Mouse (Mus musculus): ENCODE data around the gene Majin.
A peak's percentile ranks its signal among the peaks of the same experiment; 100 is the strongest.

The Majin gene

DNA sequence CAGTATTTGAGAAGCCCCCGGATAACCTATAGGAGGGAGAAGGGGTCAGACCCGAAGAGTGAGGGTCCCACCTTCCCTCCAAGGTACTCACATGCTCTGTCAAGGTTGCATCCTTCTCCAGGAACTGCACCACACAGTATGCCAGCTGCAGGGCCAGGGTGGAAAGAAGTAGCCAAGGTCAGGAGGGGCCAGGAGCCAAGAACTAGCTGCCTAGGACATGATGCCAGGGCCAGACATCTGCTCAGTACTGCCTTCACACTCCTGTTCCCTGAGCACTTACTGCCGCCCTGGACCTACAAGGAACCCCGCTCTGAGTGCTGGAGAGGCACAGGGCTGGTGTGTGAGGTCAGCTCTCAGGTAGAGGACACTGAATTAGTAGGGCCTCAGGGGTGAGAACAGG lies 46.2 kb downstream of the Majin start:
- no peak for DNase-seq

DNA sequence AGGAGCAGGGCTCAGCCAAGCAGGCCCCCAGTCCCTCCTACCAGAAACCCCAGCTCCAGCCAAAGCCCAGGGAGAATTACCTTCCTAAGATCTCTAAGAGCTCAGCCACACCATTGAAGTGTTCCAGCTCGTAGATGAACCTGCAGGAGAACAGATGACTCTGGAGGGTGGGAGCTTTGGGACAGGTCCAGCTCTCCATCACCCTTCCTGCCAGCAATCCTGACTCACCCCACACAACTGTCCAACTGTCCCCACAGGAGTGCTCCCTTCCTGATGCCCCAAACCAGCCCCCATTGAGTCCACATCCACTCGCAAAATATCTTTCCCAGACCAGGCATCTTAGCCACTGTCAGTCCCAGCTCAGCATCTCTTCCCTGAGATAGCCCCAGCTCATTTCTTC lies 46.8 kb downstream of the Majin start:
- no peak for DNase-seq

DNA sequence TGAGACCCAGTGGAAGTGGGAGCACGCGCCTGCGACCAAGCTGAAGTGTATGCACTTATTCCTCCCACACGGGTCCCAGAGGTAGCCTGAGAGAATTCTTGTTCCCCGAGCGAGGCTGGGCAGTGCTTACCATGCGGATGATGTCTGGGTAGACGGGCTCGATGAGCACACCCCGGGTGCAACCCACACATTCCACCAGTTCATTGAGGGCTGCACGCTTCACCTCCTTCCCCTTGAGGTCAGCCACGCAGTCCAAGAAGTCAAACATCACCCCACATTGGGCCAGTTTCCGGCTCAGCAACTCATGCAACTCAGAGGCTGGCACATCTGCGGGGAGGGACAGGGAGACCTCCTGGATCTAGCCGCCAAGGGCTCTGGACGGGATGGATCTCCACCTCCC lies 49.5 kb downstream of the Majin start:
- peak; percentile 43 for DNase-seq

DNA sequence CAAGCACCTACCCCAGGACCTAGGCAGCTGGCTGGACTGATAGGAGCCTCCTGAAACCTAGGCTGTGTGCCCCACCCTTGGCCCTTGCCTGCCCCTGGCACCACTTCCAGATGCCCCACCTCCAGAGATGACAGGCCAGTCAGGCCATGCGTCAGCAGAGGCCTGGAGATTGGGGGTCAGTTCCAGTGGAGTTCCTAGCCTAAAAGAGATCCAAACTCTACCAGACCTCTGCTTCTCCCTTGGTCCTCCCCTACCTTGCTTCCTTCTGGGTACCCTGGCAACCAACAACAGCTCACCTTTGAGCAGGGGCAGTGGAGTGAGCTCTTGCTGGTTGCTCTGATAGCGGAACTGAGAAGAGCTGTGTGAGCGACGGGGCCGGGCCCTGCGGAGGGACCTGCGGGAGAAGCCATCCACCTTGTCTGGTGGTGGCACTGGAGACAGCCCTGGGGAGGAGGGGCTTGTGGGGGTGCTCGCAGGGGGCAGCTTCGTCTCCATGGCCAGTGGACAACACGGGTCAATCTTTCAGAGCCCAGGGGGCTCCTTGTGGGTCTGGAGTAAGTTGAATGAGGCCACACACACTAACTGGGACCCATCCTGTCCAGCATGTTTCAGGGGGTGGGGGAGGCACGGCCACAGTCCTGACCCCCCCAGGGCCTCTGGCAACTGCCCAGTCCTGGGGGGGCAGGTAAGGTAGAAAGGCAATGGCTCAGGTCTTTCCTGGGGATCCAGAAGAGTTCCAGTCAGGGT lies 50.3 kb downstream of the Majin start:
- DNase-seq = no peak

DNA sequence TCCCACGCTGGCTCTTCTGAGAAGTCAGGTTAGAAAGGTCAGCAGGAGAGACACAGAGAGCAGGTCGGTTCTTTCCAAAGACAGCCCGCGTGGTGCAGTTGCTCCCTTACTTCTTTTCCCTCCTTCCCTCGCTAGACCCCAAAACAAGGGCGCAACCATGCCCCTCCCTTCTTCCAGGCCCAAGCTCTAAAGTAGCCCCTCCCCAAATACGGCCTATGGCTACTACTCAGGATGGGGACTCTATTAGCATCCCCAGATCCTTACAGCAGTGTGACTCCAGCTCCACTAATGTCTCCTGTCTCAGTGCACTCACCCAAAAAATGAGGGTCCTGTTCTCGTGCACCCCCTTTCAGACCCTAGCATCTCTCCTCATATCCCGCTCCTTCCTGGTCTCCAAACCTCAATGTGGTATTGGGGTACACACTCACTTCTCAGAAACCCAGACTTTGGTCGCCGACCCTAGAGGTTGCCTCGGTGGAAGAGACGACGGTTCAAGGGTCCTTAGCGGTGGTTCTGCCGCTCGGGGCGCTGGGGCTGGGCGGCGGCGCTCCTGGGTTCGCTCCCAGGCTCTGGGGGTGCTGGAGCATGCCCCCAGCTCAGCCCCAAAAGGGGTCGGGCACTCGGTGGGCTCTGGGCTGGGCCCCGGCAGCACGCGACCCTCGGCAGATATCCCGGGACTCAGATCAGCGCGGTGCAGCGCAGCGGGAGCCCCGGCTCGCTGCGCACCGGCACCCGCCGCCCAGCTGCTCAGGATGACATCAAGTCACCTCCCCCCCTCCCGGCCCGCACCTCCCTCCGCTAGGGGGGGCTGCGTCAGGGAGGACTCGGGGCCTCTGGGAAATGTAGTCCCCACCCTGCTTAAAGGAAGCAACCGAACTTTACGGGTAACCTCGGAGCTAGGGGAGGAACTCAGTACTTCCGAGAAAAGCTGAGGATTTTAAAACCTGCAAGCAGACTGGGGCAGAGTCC lies 51.2 kb downstream of the Majin start, which contains the start of gene Ppp2r5b:
Gene Ppp2r5b (minus strand): TSS at position 789 of the 969 bp plus-strand sequence.
- DNase-seq = peak; percentile 97

DNA sequence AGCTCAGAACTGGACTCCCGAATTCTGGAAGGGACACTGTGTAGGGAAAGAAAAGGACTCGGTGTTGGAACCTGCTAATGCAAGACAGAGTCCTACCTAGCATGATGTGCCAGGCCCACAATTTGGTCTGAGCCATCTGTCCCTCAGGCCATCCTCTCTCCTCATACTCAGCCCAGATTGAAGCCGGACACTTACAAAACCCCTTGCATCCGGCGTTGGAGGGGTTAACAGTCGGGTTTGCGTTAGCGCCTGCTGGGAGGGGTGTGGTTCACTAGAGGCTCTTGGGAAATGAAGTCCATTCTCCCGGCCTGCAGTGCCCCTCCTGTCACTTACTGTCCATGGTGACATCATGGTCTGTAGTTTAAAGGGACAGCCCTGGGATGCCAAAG lies 51.9 kb downstream of the Majin start:
- peak; percentile 95 for DNase-seq

DNA sequence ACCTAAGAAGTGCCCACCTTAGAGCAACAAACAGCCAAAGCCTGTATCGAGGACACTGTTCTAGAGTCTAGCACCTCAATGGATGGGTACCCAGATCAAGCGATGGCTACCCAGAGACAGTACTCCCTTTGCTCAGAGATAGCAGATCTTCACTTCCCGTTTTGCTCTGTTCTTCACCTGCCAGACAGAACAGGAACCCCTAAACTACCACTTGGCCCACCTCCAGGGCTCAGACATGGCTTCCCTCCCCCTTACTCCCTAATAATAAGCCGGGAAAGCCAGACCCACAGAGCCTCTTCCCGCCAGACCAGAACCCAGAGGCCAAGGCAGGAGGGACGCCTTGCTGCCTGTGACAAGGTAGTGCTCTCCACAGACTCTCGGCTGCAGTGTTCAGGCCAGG lies 52.7 kb downstream of the Majin start:
- no peak for DNase-seq

DNA sequence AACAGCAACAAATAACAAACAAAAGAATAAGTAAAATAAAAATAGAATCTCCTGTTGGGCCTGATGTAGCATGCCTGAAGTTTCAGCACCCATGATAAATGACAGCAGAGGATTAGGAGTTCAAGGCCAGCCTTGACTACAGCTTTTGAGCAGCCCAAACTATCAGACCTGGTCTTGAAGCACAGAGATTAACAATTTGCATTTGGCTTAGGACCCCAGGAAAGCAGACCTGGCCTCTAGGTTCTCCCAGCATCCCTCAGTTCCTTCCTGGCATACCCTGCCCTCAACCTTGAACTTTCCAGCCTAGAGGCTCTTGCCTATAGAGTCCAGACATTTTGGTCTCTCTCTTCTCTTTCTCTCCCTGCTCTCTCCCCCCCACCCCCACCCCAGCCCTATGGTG lies 54.6 kb downstream of the Majin start:
- DNase-seq = no peak

DNA sequence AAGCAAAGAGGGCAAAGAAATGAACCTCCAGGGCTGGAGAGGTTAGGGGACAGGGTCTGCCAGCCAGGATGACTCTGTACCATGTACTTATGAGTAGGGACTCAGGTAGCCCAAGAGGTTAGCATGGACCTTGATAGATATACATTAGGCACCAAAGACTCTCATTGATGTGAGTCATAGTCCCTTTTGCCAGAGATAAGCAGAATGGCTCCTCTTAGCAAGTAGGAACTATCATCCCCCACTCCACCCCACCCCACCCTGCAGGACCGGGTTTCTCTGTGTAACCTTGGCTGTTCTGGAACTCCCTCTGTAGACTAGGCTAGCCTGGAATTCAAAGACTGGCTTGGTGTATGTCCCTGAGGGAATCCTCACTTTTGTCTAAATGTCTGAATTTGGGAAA lies 55.9 kb downstream of the Majin start:
- DNase-seq = no peak

DNA sequence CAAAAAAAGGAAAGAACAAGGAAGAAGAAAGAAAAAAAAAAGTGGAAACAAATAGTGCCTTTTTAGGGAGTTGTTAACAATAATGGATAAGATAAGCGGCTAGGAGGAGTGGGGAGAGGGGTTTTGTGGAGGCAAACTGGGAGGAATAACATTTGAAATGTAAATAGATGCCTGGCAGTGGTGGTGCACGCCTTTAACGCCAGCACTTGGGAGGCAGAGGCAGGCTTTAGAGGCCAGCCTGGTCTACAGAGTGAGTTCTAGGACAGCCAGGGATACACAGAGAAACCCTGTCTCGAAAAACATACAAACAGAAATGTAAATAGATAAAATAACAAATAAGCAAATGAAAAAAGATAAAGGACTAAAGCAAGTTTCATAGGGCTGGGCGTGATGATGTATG lies 56.5 kb downstream of the Majin start:
- no peak for DNase-seq

DNA sequence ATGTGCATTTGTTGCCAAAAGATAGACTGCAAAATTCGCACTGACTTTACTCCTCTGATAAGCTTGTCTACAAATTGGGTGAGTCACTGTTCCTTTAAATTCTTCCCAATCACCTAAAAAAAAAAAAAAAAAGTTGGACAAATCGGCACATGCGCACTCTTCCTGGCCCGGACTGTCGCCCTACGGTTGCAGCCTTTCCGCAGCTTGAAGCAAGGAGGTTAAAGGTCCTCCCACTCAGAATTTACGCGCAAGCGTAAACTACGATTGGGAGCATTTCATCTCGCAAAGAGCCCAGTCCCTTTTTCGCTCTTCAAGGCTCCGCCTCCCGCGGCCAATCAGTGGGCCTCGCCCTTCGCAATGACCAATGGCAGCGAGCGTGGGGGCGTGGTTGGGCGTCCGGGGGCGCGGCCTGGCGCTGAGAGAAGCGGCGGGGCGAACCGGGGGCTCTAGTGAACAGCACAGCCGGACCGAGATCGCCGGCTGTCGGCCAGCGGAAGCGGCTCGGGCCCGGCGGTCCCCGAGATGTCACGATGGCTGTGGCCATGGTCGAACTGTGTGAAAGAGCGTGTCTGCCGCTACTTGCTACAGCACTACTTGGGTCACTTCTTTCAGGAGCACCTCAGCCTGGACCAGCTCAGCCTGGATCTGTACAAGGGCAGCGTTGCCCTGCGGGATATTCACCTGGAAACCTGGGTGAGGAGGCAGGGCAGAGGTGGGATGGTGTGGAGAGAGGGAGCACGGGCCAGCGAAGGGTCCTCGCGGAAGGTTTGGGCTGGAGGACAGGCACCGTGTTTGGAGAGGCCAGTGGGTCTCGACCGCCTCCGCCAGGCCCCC lies 57.3 kb downstream of the Majin start, which contains the start of gene Atg2a:
Gene Atg2a (plus strand): TSS at position 395 of the 834 bp plus-strand sequence.
- peak; percentile 99 for DNase-seq

DNA sequence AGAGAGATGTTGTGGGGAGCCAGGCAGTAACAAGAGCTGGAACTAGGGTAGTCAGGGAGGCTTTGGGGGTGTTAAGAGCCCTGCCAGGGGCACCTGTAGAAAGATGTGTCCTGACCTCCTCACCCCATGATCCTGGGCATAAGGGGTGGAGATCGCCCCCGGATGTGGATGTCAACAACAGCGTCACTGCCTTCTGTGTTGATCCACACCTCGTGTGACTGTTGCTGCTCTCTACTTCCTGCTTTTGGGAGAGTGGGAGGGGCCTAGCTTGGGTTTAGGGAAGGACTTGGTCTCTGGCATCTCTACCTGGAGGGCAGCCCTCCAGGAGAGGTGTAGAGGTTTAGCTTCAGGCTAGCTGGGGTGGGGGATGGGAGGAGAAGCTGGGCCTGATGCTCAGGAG lies 58.1 kb downstream of the Majin start:
- peak; percentile 67 for DNase-seq

DNA sequence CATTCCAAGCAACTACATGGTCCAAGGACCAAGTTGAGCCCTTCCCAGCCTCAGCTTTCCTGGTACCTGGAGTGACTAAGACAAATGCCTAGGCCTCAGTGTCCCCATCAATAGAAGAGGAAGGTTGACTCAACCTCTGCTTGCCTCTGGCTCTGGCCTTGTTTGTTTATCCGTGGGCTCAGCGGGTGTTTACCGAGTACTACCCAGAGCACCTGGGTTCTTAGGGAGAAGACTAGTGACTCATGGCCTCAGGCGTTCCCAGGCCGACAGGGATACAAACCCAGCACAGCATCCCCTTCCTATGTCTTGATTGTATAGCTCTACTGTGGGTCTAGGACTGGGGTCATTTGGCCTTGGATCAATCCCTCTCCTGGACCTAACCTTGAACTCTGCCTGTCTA lies 59.0 kb downstream of the Majin start:
- DNase-seq = no peak

DNA sequence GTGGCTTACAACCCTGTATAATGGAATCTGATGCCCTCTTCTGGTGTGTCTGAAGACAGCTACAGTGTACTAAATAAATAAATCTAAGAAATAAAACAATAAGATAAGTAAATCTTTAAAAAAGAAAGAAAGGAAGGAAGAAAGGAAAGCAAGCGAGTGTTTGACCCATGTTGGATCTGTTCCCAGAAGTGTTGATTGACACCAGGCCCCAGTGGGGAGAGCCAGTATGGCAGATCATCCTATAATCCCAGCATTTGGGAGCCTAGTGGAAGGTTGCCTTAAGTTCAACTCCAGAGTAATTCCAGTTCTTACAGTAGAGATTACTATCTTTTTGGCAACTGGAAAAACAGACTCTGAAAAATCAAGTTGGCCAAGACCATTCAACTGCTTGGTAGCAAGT lies 61.6 kb downstream of the Majin start:
- DNase-seq = no peak

DNA sequence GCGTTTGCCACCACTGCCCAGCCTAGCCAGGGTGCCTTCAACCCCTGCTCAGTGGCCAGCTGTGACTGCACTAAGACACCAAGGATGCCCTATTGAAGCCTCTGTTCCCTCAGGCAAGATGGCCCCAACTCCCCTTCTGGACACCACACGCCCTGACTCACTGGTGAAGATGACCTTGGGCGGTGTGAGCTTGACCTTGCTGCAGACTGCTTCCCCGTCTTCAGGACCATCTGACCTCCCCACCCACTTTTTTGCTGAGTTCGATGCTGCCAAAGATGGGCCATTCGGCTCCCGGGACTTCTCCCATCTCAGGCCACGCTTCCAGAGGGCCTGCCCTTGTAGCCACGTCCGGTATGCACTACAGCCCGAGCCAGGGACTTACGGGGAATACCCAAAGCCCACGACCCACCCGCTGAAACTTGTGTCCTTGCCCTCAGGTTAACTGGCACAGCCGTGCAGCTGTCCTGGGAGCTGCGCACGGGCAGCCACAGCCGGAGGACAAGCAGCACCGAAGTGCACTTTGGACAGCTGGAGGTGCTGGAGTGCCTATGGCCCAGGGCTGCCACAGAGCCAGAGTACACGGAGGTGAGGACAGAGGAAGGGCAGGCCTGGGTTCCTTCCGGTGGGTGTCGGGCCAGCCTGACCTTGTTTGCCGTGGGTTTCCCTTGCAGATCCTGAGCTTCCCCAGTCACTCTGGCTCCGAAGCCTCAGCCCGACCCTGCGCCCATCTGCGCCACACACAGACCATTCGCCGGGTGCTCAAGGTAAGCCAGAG lies 63.5 kb downstream of the Majin start:
- DNase-seq = no peak

DNA sequence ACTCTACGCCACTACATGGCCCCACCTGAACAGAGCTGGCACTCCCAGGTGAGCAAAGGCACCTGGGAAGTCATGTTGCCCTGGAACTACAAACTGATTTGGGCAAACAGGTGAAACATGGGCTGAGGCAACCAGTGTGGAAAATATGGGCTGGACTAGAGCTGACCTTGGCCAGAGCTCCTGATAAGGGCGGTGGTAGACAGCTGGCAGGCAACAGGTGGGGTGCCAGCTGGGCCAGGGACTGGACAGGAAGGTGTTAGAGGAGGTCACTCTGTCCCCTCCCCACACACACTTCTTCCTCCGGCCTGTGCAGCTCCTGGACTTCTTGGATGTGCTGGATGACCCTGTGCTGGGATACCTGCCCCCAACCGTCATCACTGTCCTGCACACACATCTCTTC lies 68.8 kb downstream of the Majin start:
- DNase-seq = no peak

DNA sequence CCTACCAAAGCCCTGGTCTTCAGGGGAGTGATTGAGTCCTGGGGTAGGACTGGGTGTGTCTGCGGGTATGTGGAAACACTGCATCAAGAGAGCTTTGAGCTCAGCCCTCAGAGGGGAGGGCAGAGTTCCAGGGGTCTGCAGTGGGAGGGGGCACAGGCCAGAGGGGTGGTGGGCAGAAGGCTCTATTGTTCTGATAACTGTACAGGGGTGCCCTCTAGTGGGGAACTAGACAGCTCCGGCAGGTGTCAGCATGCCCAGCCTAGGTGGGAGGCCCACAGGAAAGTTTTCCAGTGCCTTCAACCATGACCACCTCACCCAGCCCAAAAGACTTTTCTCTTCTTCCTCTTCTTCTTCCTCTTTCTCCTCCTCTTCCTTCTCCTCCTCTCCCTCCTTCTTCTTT lies 76.2 kb downstream of the Majin start:
- peak; percentile 59 for DNase-seq

DNA sequence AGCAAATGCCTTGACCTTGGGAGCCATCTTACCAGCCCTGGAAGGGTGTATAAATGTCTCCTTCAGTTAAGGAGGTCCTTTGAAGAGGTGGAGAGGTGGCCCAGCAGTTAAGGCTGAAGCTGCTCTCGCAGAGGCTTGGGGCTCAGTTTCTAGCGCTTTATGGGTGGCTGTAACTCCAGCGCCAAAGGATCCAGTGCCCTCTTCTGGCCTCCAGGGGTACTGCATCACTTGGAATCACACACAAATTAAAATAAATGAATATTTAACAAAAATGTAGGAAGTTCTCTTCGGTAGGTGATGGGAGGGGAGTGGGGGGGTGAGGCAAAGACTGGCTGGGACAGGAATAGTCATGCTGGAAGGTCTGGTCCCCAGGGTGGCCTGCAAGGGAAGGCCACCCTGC lies 76.8 kb downstream of the Majin start:
- DNase-seq = no peak

DNA sequence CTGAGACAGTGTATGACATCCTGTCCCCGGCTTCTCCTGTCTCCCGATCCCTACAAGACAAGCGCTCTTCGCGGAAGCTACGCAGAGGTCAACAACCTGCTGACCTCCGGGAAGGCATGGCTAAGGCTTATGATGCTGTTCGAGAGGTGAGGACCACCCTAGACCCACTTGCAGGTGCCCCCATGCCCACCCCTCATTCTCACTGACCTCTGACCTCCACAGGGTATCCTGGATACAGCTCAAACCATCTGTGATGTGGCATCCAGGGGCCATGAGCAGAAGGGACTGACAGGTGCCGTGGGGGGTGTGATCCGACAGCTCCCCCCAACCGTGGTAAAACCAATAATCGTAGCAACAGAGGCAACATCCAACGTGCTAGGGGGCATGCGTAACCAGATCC lies 77.2 kb downstream of the Majin start:
- no peak for DNase-seq

DNA sequence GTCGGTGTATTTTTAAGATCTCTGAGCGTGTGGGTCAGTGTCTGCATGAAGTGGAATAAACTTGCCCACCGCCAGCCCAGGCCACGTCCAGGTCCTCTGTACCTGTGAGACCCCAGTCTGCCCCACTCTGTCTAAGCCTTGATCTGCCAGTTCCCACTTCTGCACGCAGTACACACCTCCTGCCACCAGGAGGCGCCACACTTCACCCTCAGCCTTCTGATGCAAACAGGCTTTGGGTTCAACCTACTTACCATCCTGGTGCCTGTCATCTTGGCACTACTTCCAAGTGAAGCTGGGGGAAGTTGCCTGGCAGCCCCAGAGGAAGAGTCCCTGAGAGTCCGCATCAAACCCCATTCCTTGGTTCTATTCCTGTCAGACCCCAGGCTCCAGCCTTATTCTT lies 78.0 kb downstream of the Majin start:
- DNase-seq = peak; percentile 81

DNA sequence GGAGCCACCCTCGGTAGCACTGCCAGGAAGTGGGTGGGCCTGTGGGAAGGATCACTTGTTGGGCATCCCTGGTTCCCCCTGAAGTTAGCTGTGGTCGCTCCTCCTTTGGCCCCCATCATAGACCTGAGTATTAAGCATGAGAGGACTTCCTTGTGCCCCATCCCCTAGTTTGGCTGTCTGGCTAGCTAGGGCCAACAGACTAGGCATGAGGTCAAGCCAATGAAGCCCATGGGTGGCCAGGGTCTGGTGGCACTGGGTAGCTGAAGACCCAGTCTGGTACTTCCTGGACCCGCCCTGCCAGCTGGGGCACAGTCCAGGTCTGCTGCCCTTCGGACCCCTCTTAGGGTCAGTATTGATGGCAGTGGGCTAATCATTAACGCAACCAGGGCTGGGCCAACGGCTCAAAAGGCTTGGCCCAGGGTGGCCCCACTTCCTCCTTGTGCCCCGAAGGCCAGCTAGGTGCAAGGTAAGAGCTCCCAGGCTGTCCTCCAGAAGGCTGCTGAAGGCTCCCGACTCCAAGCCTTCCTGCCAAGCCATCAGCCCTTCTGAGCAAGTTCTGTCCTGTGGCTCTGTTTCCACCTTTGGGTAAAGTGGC lies 78.7 kb downstream of the Majin start:
- peak; percentile 78 for DNase-seq

DNA sequence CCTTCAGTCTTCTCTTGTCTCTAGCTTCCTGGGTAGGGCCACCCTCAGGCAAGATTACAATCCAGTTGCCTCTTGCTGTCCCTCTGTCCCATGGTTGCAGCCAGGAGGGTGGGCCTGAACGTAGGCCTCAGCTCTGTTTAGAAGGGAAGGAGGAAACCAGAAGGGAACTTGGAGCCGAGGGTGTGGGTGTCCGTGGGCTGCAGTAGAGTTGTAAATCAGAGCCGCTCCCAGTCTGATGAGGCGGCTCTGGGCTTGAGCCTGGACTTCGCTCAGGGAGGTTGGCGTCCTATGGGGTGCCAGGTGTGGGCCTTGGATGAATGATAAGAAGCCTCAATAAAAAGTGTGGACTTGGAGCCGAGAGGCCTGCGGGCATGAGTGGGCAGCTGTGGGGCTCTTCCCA lies 80.0 kb downstream of the Majin start:
- DNase-seq = no peak
